Mouse (Mus musculus) hindbrain, embryonic 11.5 days (tissue): ENCODE measurements around the gene Irf9. TPM values are rescaled to one million over a fixed set of nuclear protein-coding genes. Genes with fewer than 3 reads are reported as not detected.

Experiments
- ATAC-seq: fragments of 200-750 bp; cut with Nextera tagmentation; 2 replicates; pipeline ENCODE4 v1.8.0; 2017; ENCODE audit warnings: mild to moderate bottlenecking, moderate TSS enrichment, moderate library complexity; ENCODE audit not compliant: low FRiP score
- DNase-seq: peaks from one replicate; pipeline ENCODE4 v3.0.0-alpha.2; 2015; ENCODE audit warnings: low spot score
- H3K27ac ChIP-seq: fragments of 300-500 bp; sonication (generic); 2 replicates; pipeline ENCODE4 v1.5.1; 2014; ENCODE audit warnings: mild to moderate bottlenecking, low read depth, low read length
- H3K27me3 ChIP-seq: fragments of 300-500 bp; sonication (generic); 2 replicates; pipeline ENCODE4 v1.6.1; 2014; ENCODE audit warnings: mild to moderate bottlenecking, low read length, moderate library complexity, mixed read lengths; ENCODE audit not compliant: control insufficient read depth, insufficient read depth
- H3K36me3 ChIP-seq: fragments of 300-500 bp; sonication (generic); 2 replicates; pipeline ENCODE4 v1.6.1; 2014; ENCODE audit warnings: mild to moderate bottlenecking, low read length, moderate library complexity, mixed read lengths; ENCODE audit not compliant: control insufficient read depth, insufficient read depth
- H3K4me1 ChIP-seq: fragments of 300-500 bp; sonication (generic); replicated peaks from 2 replicates; pipeline ENCODE4 v1.6.1; 2014; ENCODE audit warnings: low read length, mixed read lengths; ENCODE audit not compliant: control insufficient read depth, insufficient read depth
- H3K4me2 ChIP-seq: fragments of 300-500 bp; sonication (generic); replicated peaks from 2 replicates; pipeline ENCODE4 v1.6.1; 2014; ENCODE audit warnings: mild to moderate bottlenecking, low read depth, low read length
- H3K4me3 ChIP-seq: fragments of 300-500 bp; sonication (generic); 2 replicates; pipeline ENCODE4 v1.5.1; 2014; ENCODE audit warnings: low read depth, low read length
- H3K9ac ChIP-seq: fragments of 300-500 bp; sonication (generic); 2 replicates; pipeline ENCODE4 v1.6.1; 2014; ENCODE audit warnings: low read depth, low read length
- H3K9me3 ChIP-seq: fragments of 300-500 bp; sonication (generic); 2 replicates; pipeline ENCODE4 v1.6.1; 2016; ENCODE audit warnings: low read length; ENCODE audit not compliant: control insufficient read depth
- WGBS: fragments of 180-500 bp; shearing (Covaris S2); extraction: QIAGEN DNeasy Blood & Tissue Kit; methylation state at CpG from one replicate; pipeline ENCODE4 v1.1.7; 2014; 5-methylcytosine and 5-hydroxymethylcytosine counted together
- polyA plus RNA-seq: library from polyadenylated mRNA; unstranded; fragments of >200 nt; fragmentation: Nextera tagmentation; extraction: Ambion mirVana; gene quantifications from 2 replicates; pipeline ENCODE4 v1.2.1, GENCODE M21; 2014

The Irf9 gene
- polyA plus RNA-seq, 1 experiment from 2014 or later: 7.6 TPM

DNA sequence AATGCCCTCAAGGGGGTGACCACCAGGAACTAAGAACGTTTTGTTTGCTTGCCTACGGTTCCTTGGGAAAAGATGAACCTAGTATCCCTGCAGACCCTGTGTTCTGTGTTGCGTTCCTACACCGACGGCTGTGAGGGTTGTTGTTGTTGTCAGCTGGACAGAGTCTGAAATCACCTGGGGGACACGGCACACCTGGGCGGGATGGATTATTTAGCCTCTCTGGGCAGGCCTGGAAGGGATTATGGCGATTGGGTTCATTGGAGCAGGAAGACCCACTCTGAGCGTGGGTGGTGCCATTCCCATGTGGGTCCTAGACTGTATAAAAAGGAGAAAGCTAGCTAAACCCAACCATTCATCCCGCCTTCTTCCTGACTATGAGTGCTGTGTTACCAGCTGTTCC is 41.5 kb upstream of the Irf9 start:
- Histone ChIP-seq H3K9ac (no peak overlapping the region), H3K4me3 (no peak overlapping the region), H3K4me1 (0 out of 2 replicates have a peak, but pooled peaks cover 4% of the 10 kb centered on the region), H3K36me3 (peaks cover 3% of the 10 kb centered on the region; the same call in 1 of the 2 replicates), H3K4me2 (no peak overlapping the region), H3K9me3 (no peaks in the 10 kb centered on the region), H3K27me3 (no peaks in the 10 kb centered on the region), H3K27ac (no peak overlapping the region)
- ATAC-seq (no peak), DNase-seq (no peak)
- 88% methylated on average over 10 of the region's 10 CpGs for WGBS

DNA sequence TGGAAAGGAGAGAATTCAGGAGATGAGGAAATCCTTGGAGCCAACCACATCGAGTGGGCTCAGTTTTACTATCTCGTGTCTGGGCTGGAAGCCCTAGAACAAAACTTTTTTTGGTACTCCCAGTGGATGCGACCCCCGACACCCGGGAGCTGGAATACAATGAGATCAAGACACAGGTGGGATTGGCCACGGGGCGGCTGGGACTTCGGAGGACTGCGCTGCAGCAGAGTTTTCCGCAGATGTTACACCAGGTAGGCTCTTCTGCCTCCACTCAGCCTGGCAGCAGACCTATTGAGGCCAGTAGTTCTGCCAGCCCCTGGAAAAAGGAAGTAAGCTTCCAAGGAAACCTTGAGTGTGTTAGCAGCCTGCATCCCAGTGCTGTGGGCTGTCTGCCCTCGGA is 40.1 kb upstream of the Irf9 start:
- no peak overlapping the region for H3K27ac ChIP-seq
- no peak overlapping the region for H3K4me2 ChIP-seq
- H3K4me3 ChIP-seq: no peak overlapping the region
- H3K9me3 ChIP-seq: no peaks in the 10 kb centered on the region
- no peaks in the 10 kb centered on the region for H3K27me3 ChIP-seq
- 92% methylated on average over 11 of the region's 11 CpGs for WGBS
- H3K36me3 ChIP-seq: peaks cover 3% of the 10 kb centered on the region; the same call in 1 of the 2 replicates
- 0 out of 2 replicates have a peak, but pooled peaks cover 4% of the 10 kb centered on the region for H3K4me1 ChIP-seq
- no peak overlapping the region for H3K9ac ChIP-seq
- ATAC-seq: no peak
- no peak for DNase-seq

DNA sequence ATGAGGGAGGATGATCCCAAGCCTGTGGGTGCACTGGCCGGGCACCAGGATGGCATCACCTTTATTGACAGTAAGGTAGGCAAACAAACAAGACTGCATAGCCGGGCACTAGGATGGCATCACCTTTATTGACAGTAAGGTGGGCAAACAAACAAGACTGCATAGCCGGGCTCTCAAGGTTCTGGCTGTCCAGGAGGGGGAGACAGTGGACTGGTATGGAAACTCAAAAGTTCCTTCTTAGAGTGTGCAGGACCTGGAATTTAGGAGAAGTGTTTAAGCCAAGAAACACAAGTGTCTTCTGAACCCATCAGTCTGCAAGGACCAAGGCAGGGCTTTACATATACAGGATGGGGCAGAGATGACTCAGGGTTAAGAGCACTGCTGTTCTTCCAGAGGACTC is 37.6 kb upstream of the Irf9 start:
- WGBS: 81% methylated on average over 3 of the region's 3 CpGs
- H3K36me3 ChIP-seq: peaks cover 3% of the 10 kb centered on the region; the same call in 1 of the 2 replicates
- no peaks in the 10 kb centered on the region for H3K27me3 ChIP-seq
- no peak overlapping the region for H3K4me2 ChIP-seq
- no peak for DNase-seq
- H3K27ac ChIP-seq: no peak overlapping the region
- ATAC-seq: no peak
- no peak overlapping the region for H3K9ac ChIP-seq
- no peak overlapping the region for H3K4me3 ChIP-seq
- 0 out of 2 replicates have a peak, but pooled peaks cover 4% of the 10 kb centered on the region for H3K4me1 ChIP-seq
- no peaks in the 10 kb centered on the region for H3K9me3 ChIP-seq

DNA sequence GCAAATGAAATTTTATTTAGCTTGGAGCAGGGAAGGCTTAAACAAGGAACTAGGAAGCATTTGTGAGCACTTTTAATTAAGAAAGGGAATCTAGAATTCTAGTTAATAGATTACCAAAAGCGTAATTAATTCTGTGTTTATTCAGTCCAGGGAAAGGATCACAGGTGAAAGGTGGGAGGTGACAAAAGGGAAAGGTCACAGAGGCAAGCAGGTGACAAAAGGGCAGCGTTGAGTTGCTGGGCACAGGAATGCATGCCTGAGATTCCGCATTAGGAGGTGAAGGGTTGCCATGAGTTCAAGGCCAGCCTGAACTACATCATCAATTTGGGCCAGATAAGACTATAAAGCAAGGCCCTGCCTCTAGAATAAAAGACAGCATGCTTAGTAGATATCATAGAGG is 35.9 kb upstream of the Irf9 start:
- Histone ChIP-seq H3K9me3 (no peaks in the 10 kb centered on the region), H3K27ac (no peak overlapping the region), H3K27me3 (no peaks in the 10 kb centered on the region), H3K4me2 (no peak overlapping the region), H3K4me1 (no peaks in the 10 kb centered on the region), H3K4me3 (no peak overlapping the region), H3K36me3 (peaks cover 3% of the 10 kb centered on the region; the same call in 1 of the 2 replicates), H3K9ac (no peak overlapping the region)
- 87% methylated on average over 3 of the region's 3 CpGs for WGBS
- ATAC-seq (no peak), DNase-seq (no peak)

DNA sequence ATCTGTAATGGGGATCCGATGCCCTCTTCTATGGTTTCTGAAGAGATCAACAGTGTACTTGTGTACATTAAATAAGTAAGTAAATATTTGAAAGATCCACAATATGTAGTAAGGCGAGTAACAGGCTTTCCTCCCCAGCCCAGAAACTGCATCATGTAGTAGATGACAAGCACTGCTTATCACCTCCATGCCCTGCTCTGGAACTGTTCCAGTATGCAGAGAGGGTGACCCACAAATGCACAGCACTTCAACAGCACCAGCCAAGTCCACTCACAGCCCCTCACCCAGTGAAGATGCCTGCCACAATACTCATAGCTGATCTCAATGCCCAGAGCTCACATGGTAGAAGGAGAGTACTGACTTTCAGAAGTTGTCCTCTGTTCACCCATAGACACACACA is 32.8 kb upstream of the Irf9 start:
- no peak for ATAC-seq
- Histone ChIP-seq H3K9ac (no peak overlapping the region), H3K4me2 (no peak overlapping the region), H3K4me3 (no peak overlapping the region), H3K9me3 (no peaks in the 10 kb centered on the region), H3K27ac (no peak overlapping the region), H3K36me3 (peaks cover 2% of the 10 kb centered on the region; the same call in 1 of the 2 replicates), H3K4me1 (no peaks in the 10 kb centered on the region), H3K27me3 (no peaks in the 10 kb centered on the region)
- DNase-seq: no peak
- 79% methylated on average over 2 of the region's 2 CpGs for WGBS

DNA sequence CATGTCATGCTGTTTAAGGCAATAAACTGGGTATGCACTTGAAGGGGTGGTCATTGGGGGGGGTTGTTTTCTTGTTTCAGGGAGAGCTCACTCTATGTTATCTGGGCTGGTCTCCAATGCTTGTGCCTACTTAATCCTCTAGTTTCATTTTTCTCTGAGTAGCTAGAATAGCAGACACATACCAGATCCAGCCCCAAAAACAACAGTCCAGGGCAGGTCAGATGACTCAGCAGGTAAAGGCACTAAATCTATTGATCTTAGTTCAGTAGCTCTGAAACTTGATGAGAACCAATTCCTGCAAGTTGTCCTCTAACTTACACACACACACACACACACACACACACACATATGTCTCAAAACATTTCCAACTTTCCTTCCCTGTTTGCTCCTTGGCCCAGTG is 31.6 kb upstream of the Irf9 start:
- Histone ChIP-seq H3K27ac (no peak overlapping the region), H3K9me3 (no peaks in the 10 kb centered on the region), H3K4me2 (no peak overlapping the region), H3K27me3 (no peaks in the 10 kb centered on the region), H3K9ac (no peak overlapping the region), H3K4me3 (no peak overlapping the region), H3K4me1 (no peaks in the 10 kb centered on the region), H3K36me3 (no peaks in the 10 kb centered on the region)
- DNase-seq (no peak), ATAC-seq (no peak)

DNA sequence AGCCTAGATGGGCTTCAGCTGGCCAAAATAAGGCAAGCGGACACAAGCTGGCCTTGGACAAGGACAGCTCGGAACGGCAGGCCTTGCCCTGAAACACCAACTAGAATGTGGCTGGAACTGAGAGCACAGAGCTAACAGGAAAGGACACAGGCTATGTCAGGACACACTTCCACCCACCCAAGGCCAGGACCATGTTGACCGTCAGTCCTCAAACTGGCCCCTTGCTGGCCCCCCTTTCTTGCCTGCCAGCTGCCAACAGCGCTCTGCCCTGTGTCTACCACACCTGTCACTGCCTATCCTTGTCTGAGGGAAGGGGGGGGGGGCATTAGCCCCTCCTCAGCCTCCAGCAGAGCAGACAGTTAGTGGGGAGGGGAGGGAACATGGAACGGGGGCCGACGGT is 28.1 kb upstream of the Irf9 start, which contains the start of gene Fitm1:
Fitm1 (plus strand) TSS at position 316 of the 400 bp plus-strand sequence.
- no peak within 1 kb of the TSS for H3K9ac ChIP-seq
- peaks cover 3% of the 10 kb centered on the region; the same call in 1 of the 2 replicates for H3K4me1 ChIP-seq
- no peak within 1 kb of the TSS for H3K27ac ChIP-seq
- ATAC-seq: no peak
- no peak for DNase-seq
- H3K9me3 ChIP-seq: no peaks in the 10 kb centered on the region
- H3K27me3 ChIP-seq: no peaks in the 10 kb centered on the region
- no peak within 1 kb of the TSS for H3K4me3 ChIP-seq
- WGBS: 75% methylated on average over 8 of the region's 8 CpGs
- no peak within 1 kb of the TSS for H3K4me2 ChIP-seq
- H3K36me3 ChIP-seq: peaks cover 1% of the 10 kb centered on the region; the same call in 1 of the 2 replicates

DNA sequence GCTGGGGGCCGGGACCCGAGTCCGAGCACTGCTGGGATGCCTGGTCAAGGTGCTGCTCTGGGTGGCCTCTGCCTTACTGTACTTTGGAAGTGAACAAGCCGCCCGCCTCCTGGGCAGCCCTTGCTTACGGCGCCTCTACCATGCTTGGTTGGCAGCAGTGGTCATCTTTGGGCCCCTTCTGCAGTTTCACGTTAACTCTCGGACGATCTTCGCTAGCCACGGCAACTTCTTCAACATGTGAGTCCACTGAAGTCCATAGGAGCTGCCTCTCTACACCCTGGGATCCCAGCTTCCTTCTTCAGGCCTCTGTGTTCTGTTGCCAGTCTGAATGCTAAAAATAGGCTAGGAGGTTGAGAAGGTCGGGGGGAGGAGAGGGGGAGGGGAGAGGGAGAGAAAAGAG is 27.7 kb upstream of the Irf9 start:
- Histone ChIP-seq H3K4me2 (no peak overlapping the region), H3K27ac (no peak overlapping the region), H3K4me3 (no peak overlapping the region), H3K27me3 (no peaks in the 10 kb centered on the region), H3K9me3 (no peaks in the 10 kb centered on the region), H3K4me1 (peaks cover 3% of the 10 kb centered on the region; the same call in 1 of the 2 replicates), H3K9ac (no peak overlapping the region), H3K36me3 (peaks cover 2% of the 10 kb centered on the region; the same call in 1 of the 2 replicates)
- WGBS: 73% methylated on average over 13 of the region's 13 CpGs
- ATAC-seq (no peak), DNase-seq (no peak)

DNA sequence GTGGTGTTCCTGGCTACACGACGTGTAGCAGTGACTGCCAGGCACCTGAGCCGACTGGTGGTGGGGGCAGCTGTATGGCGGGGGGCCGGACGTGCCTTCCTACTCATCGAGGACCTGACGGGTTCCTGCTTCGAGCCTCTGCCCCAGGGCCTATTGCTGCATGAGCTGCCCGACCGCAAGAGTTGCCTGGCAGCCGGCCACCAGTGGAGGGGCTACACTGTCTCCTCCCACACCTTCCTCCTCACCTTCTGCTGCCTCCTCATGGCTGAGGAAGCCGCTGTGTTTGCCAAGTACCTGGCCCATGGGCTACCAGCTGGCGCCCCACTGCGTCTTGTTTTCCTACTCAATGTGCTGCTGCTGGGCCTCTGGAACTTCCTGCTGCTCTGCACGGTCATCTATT is 27.0 kb upstream of the Irf9 start:
- Histone ChIP-seq H3K27me3 (no peaks in the 10 kb centered on the region), H3K9me3 (no peaks in the 10 kb centered on the region), H3K4me2 (no peak overlapping the region), H3K9ac (no peak overlapping the region), H3K4me3 (no peak overlapping the region), H3K27ac (no peak overlapping the region), H3K4me1 (peaks cover 3% of the 10 kb centered on the region; the same call in 1 of the 2 replicates), H3K36me3 (peaks cover 2% of the 10 kb centered on the region; the same call in 1 of the 2 replicates)
- 84% methylated on average over 16 of the region's 16 CpGs for WGBS
- no peak for ATAC-seq
- no peak for DNase-seq
